Mouse (Mus musculus): ENCODE measurements around the gene Parp11. TPM values are rescaled to one million over a fixed set of nuclear protein-coding genes. Genes with fewer than 3 reads are reported as not detected.

Gene Parp11
- polyA plus RNA-seq, 1 experiment from 2014 or later, result 15.1 TPM

DNA sequence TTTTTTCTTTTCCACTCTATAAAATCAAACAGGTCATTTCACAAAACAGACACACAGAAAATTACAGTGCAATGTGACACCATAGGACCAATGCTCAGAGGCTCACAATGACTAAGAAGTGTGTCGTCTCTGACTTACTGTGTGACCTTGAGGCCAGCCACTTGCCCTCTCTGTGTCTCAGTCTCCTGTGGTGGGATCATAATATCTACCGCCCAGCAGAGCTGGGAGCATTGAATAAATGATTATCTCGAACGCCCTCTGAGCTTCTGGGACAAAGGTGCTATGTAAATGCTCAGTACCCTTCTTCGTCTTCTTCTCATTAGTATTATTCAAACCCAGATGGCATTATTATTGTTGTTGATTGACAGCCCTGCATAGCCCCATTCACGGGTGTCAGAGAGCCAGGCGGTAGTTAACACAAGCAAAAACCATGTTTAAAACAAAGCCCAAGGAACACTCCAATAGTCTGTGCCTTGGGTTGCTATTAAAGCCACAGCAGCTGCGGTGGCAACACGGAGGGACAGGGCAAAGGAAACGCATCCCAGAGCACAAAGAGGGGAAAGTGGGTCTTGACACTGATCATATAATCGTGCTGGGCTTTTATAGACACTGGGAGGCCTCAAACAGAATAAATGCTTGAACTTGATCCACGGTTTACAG lies 29.0 kb upstream of the Parp11 start:
- no peak overlapping the region for H3K27ac ChIP-seq
- ATAC-seq (replicated peaks; ENCODE audit: low FRiP score, low read depth) (no peak), DNase-seq (ENCODE audit: low spot score) (no peak)
- no peak overlapping the region for H3K4me3 ChIP-seq (replicated peaks; ENCODE audit: low read depth, low read length)
- no peak for TF ChIP-seq CTCF (IDR thresholded peaks at IDR 0.05; ENCODE audit: low read depth)
- no peaks in the 10 kb centered on the region for H3K9me3 ChIP-seq (replicated peaks; ENCODE audit: low read length)
- no peaks in the 10 kb centered on the region for H3K4me1 ChIP-seq (replicated peaks; ENCODE audit: insufficient read depth, low read length)
- no peaks in the 10 kb centered on the region for H3K27me3 ChIP-seq (ENCODE audit: insufficient read depth, low read length)
- 58% methylated on average over 12 of the region's 12 CpGs for WGBS
- no peaks in the 10 kb centered on the region for H3K36me3 ChIP-seq (ENCODE audit: insufficient read depth, low read length)
- no peak overlapping the region for H3K4me2 ChIP-seq (ENCODE audit: low read length)
- H3K9ac ChIP-seq (ENCODE audit: low read depth, low read length), result no peak overlapping the region

- Histone ChIP-seq H3K27ac (no peak overlapping the region), H3K9ac (ENCODE audit: low read depth, low read length) (no peak overlapping the region), H3K27me3 (ENCODE audit: insufficient read depth, low read length) (no peaks in the 10 kb centered on the region), H3K4me1 (replicated peaks; ENCODE audit: insufficient read depth, low read length) (no peaks in the 10 kb centered on the region), H3K36me3 (ENCODE audit: insufficient read depth, low read length) (no peaks in the 10 kb centered on the region), H3K4me2 (ENCODE audit: low read length) (no peak overlapping the region), H3K4me3 (replicated peaks; ENCODE audit: low read depth, low read length) (no peak overlapping the region), H3K9me3 (replicated peaks; ENCODE audit: low read length) (no peaks in the 10 kb centered on the region)
- ATAC-seq (replicated peaks; ENCODE audit: low FRiP score, low read depth), result no peak
- TF ChIP-seq CTCF (IDR thresholded peaks at IDR 0.05; ENCODE audit: low read depth), result no peak
- WGBS, result 81% methylated on average over 2 of the region's 2 CpGs
- DNase-seq (ENCODE audit: low spot score), result no peak
Measured at GRCm38 (mm10) chr6:127418322-127418721, 28.3 kb upstream of the Parp11 start.

- Histone ChIP-seq H3K27ac (no peak overlapping the region), H3K27me3 (ENCODE audit: insufficient read depth, low read length) (no peaks in the 10 kb centered on the region), H3K36me3 (ENCODE audit: insufficient read depth, low read length) (no peaks in the 10 kb centered on the region), H3K9me3 (replicated peaks; ENCODE audit: low read length) (no peaks in the 10 kb centered on the region), H3K9ac (ENCODE audit: low read depth, low read length) (no peak overlapping the region), H3K4me3 (replicated peaks; ENCODE audit: low read depth, low read length) (no peak overlapping the region), H3K4me1 (replicated peaks; ENCODE audit: insufficient read depth, low read length) (no peaks in the 10 kb centered on the region), H3K4me2 (ENCODE audit: low read length) (no peak overlapping the region)
- WGBS, result 77% methylated on average over 2 of the region's 2 CpGs
- ATAC-seq (replicated peaks; ENCODE audit: low FRiP score, low read depth), result no peak
- DNase-seq (ENCODE audit: low spot score), result no peak
- TF ChIP-seq CTCF (IDR thresholded peaks at IDR 0.05; ENCODE audit: low read depth), result no peak
Measured at GRCm38 (mm10) chr6:127420115-127420514, 26.5 kb upstream of the Parp11 start.

- no peaks in the 10 kb centered on the region for H3K9me3 ChIP-seq (replicated peaks; ENCODE audit: low read length)
- no peak overlapping the region for H3K4me2 ChIP-seq (ENCODE audit: low read length)
- H3K36me3 ChIP-seq (ENCODE audit: insufficient read depth, low read length), result no peaks in the 10 kb centered on the region
- DNase-seq (ENCODE audit: low spot score) (no peak), ATAC-seq (replicated peaks; ENCODE audit: low FRiP score, low read depth) (no peak)
- no peaks in the 10 kb centered on the region for H3K4me1 ChIP-seq (replicated peaks; ENCODE audit: insufficient read depth, low read length)
- no peaks in the 10 kb centered on the region for H3K27me3 ChIP-seq (ENCODE audit: insufficient read depth, low read length)
- H3K4me3 ChIP-seq (replicated peaks; ENCODE audit: low read depth, low read length), result no peak overlapping the region
- WGBS, result 75% methylated on average over 5 of the region's 5 CpGs
- H3K9ac ChIP-seq (ENCODE audit: low read depth, low read length), result no peak overlapping the region
- TF ChIP-seq CTCF (IDR thresholded peaks at IDR 0.05; ENCODE audit: low read depth), result no peak
- H3K27ac ChIP-seq, result no peak overlapping the region
Measured at GRCm38 (mm10) chr6:127425095-127425494, 21.5 kb upstream of the Parp11 start.

- TF ChIP-seq CTCF (IDR thresholded peaks at IDR 0.05; ENCODE audit: low read depth), result no peak
- Histone ChIP-seq H3K9ac (ENCODE audit: low read depth, low read length) (no peak overlapping the region), H3K4me2 (ENCODE audit: low read length) (no peak overlapping the region), H3K9me3 (replicated peaks; ENCODE audit: low read length) (no peaks in the 10 kb centered on the region), H3K4me3 (replicated peaks; ENCODE audit: low read depth, low read length) (no peak overlapping the region), H3K4me1 (replicated peaks; ENCODE audit: insufficient read depth, low read length) (no peaks in the 10 kb centered on the region), H3K27me3 (ENCODE audit: insufficient read depth, low read length) (no peaks in the 10 kb centered on the region), H3K27ac (no peak overlapping the region), H3K36me3 (ENCODE audit: insufficient read depth, low read length) (no peaks in the 10 kb centered on the region)
- DNase-seq (ENCODE audit: low spot score) (no peak), ATAC-seq (replicated peaks; ENCODE audit: low FRiP score, low read depth) (no peak)
- 78% methylated on average over 7 of the region's 7 CpGs for WGBS
Measured at GRCm38 (mm10) chr6:127430716-127431115, 15.9 kb upstream of the Parp11 start.

GRCm38 (mm10) chr6:127431196-127431766 lies 15.4 kb upstream of the Parp11 start:
- H3K27ac ChIP-seq, result no peak overlapping the region
- no peaks in the 10 kb centered on the region for H3K9me3 ChIP-seq (replicated peaks; ENCODE audit: low read length)
- H3K4me1 ChIP-seq (replicated peaks; ENCODE audit: insufficient read depth, low read length), result no peaks in the 10 kb centered on the region
- no peak overlapping the region for H3K4me2 ChIP-seq (ENCODE audit: low read length)
- H3K36me3 ChIP-seq (ENCODE audit: insufficient read depth, low read length), result no peaks in the 10 kb centered on the region
- WGBS, result 37% methylated on average over 6 of the region's 6 CpGs
- no peak overlapping the region for H3K4me3 ChIP-seq (replicated peaks; ENCODE audit: low read depth, low read length)
- no peaks in the 10 kb centered on the region for H3K27me3 ChIP-seq (ENCODE audit: insufficient read depth, low read length)
- no peak for TF ChIP-seq CTCF (IDR thresholded peaks at IDR 0.05; ENCODE audit: low read depth)
- no peak overlapping the region for H3K9ac ChIP-seq (ENCODE audit: low read depth, low read length)
- DNase-seq (ENCODE audit: low spot score) (no peak), ATAC-seq (replicated peaks; ENCODE audit: low FRiP score, low read depth) (no peak)

Measured in kidney, postnatal 0 days (tissue).